Mouse (Mus musculus): ENCODE measurements around the gene Wfdc21. TPM values are rescaled to one million over a fixed set of nuclear protein-coding genes. Genes with fewer than 3 reads are reported as not detected.

The Wfdc21 gene
- total RNA-seq (2012; rRNA removed) (not detected in 2 replicates), polyA plus RNA-seq (2012; ENCODE audit: insufficient read depth in 1 of 2, insufficient read length in 2 of 2, low read depth in 1 of 2, low replicate concordance in 2 of 2, missing spikeins in 1 of 2) (not detected)

DNA sequence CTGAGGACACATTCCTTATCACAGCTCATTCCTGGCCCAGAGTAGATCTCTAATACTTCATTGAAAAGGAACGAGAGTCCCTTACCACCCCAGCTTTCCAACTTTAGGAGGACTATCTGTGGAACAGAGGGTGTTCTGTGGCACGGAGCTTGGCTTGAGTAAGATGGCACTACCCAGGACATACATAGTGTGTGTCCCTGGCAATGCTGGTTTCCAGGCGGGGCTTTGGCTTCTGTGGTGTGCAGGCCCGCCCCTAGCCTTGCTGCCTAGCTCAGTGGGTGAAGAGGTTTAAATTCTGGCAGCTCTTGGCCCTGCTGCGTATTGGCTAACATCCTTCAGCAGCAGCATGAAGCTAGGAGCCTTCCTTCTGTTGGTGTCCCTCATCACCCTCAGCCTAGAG is at the start of gene Wfdc21:
TSS of gene Wfdc21 (plus strand) at position 260 of the 400 bp plus-strand sequence.
- H3K9me3 ChIP-seq (replicated peaks; ENCODE audit: insufficient read depth, low read length), result no peaks in the 10 kb centered on the region
- DNase-seq (ENCODE audit: low read depth, low spot score), result no peak
- peaks cover 30 to 50% of the 10 kb centered on the region in 2 experiments for H3K27me3 ChIP-seq (ENCODE audit: control insufficient read depth in 1 of 2, insufficient read depth in 2 of 2, low read length in 2 of 2)
- H3K4me3 ChIP-seq (ENCODE audit: control insufficient read depth in 1 of 2, insufficient read depth in 1 of 2, low read depth in 2 of 2, low read length in 2 of 2), result no peak within 1 kb of the TSS
- H3K36me3 ChIP-seq (ENCODE audit: control insufficient read depth in 1 of 2, insufficient read depth in 2 of 2, low read length in 2 of 2), result no peaks in the 10 kb centered on the region
- H3K4me1 ChIP-seq (ENCODE audit: control insufficient read depth in 1 of 2, insufficient read depth in 2 of 2, low read length in 2 of 2), result no peaks in the 10 kb centered on the region
- H3K9ac ChIP-seq (ENCODE audit: control insufficient read depth, low read depth, low read length, poor library complexity, severe bottlenecking), result no peak within 1 kb of the TSS
- no peaks in the 10 kb centered on the region for H3K79me2 ChIP-seq (ENCODE audit: control insufficient read depth, insufficient read depth, low read length, poor library complexity)
- H3K27ac ChIP-seq (ENCODE audit: control insufficient read depth, low read depth, low read length), result no peak within 1 kb of the TSS
- TF ChIP-seq TCF12 (IDR thresholded peaks at IDR 0.05; ENCODE audit: low read depth, low read length) (no peak), JUND (IDR thresholded peaks at IDR 0.05; ENCODE audit: low read depth, low read length) (no peak), USF2 (IDR thresholded peaks at IDR 0.05; ENCODE audit: borderline replicate concordance in 1 of 2, insufficient read depth in 1 of 2, low read depth in 1 of 2, low read length in 2 of 2) (no peak), CTCF (IDR thresholded peaks at IDR 0.05 in 2 of 3, conservative IDR thresholded peaks at IDR 0.05 in 1 of 3; ENCODE audit: control insufficient read depth in 1 of 3, insufficient read depth in 1 of 3, low read depth in 2 of 3, low read length in 3 of 3, poor library complexity in 1 of 3, severe bottlenecking in 1 of 3) (no peak), RCOR1 (IDR thresholded peaks at IDR 0.05; ENCODE audit: low read depth, low read length) (no peak), MYC (IDR thresholded peaks at IDR 0.05; ENCODE audit: low read depth, low read length) (no peak), ZMIZ1 (IDR thresholded peaks at IDR 0.05; ENCODE audit: low read depth, low read length) (no peak), ELF1 (IDR thresholded peaks at IDR 0.05; ENCODE audit: low read depth, low read length) (no peak), EP300 (IDR thresholded peaks at IDR 0.05; ENCODE audit: low read depth in 1 of 2, low read length in 2 of 2) (no peak), POLR2AphosphoS5 (IDR thresholded peaks at IDR 0.05; ENCODE audit: borderline replicate concordance, low read depth, low read length) (no peak), MYB (IDR thresholded peaks at IDR 0.05; ENCODE audit: low read depth, low read length) (no peak), ZC3H11A (IDR thresholded peaks at IDR 0.05; ENCODE audit: low read depth, low read length) (no peak), MEF2A (IDR thresholded peaks at IDR 0.05; ENCODE audit: extremely low read depth, insufficient replicate concordance, low read depth, low read length, poor library complexity, severe bottlenecking) (no peak), E2F4 (IDR thresholded peaks at IDR 0.05; ENCODE audit: borderline replicate concordance, low read depth, low read length) (no peak)

DNA sequence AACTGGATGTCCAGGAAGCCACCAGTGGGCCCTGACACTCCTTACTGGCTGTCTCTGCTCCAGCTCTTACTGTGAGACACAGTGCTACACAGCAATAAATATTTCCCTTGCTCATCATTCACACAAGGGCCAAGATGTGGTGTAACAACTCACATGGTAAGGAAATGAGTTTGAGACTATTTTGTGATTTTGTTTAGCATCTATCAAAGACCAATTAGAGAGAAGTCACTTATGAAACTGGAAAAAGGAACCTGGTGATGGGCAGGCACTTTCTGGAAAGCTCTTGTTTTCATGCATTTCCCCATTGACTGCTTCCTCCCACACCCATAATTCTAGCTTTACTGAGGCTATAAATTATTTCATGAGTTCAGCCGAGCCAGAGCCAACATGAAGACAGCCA is 43.0 kb upstream of the Wfdc21 start, which contains the start of gene Wfdc17:
TSS of gene Wfdc17 (plus strand) at position 287 of the 400 bp plus-strand sequence.
- no peak within 1 kb of the TSS for H3K9ac ChIP-seq (ENCODE audit: control insufficient read depth, low read depth, low read length, poor library complexity, severe bottlenecking)
- no peaks in the 10 kb centered on the region for H3K4me1 ChIP-seq (ENCODE audit: control insufficient read depth in 1 of 2, insufficient read depth in 2 of 2, low read length in 2 of 2)
- H3K9me3 ChIP-seq (replicated peaks; ENCODE audit: insufficient read depth, low read length), result no peaks in the 10 kb centered on the region
- peaks cover 6 to 31% of the 10 kb centered on the region in 2 experiments for H3K27me3 ChIP-seq (ENCODE audit: control insufficient read depth in 1 of 2, insufficient read depth in 2 of 2, low read length in 2 of 2)
- no peaks in the 10 kb centered on the region for H3K79me2 ChIP-seq (ENCODE audit: control insufficient read depth, insufficient read depth, low read length, poor library complexity)
- TF ChIP-seq POLR2A (IDR thresholded peaks at IDR 0.05; ENCODE audit: control insufficient read depth in 1 of 2, insufficient read depth in 1 of 2, low read depth in 1 of 2, low read length in 2 of 2, poor library complexity in 1 of 2) (no peak), MAZ (IDR thresholded peaks at IDR 0.05; ENCODE audit: low read depth, low read length) (no peak), USF1 (IDR thresholded peaks at IDR 0.05; ENCODE audit: low read depth, low read length) (no peak), MYB (IDR thresholded peaks at IDR 0.05; ENCODE audit: low read depth, low read length) (no peak), JUND (IDR thresholded peaks at IDR 0.05; ENCODE audit: low read depth, low read length) (no peak), MAFK (IDR thresholded peaks at IDR 0.05; ENCODE audit: borderline replicate concordance, low read depth, low read length) (no peak)
- no peak within 1 kb of the TSS for H3K4me3 ChIP-seq (ENCODE audit: control insufficient read depth in 1 of 2, insufficient read depth in 1 of 2, low read depth in 2 of 2, low read length in 2 of 2)
- no peak within 1 kb of the TSS for H3K27ac ChIP-seq (ENCODE audit: control insufficient read depth, low read depth, low read length)
- H3K36me3 ChIP-seq (ENCODE audit: control insufficient read depth in 1 of 2, insufficient read depth in 2 of 2, low read length in 2 of 2), result no peaks in the 10 kb centered on the region
- no peak for DNase-seq (ENCODE audit: low read depth, low spot score)

Measured in MEL (cell line).